Mouse (Mus musculus) limb, embryonic 15.5 days (tissue): ENCODE results near the gene Rab11fip3. TPM values are rescaled to one million over a fixed set of nuclear protein-coding genes. Genes with fewer than 3 reads are reported as not detected.

Experiments
- polyA plus RNA-seq: library from polyadenylated mRNA; unstranded; fragments of >200 nt; fragmentation: Nextera tagmentation; extraction: Ambion mirVana; gene quantifications from 2 replicates; pipeline ENCODE4 v1.2.1, GENCODE M21; 2015

Gene Rab11fip3
- polyA plus RNA-seq, 1 experiment from 2014 or later = 16.8 TPM

Other genes starting within 250 kb of the Rab11fip3 start
- 24.6 and 26.5 TPM in 2 replicates for gene Wdr24, start 245.9 kb downstream of the Rab11fip3 start, polyA plus RNA-seq
- gene Jmjd8, start 240.7 kb downstream of the Rab11fip3 start, polyA plus RNA-seq = 47.2 and 48.9 TPM in 2 replicates
- 346 and 387 TPM in 2 replicates for gene Stub1, start 236.2 kb downstream of the Rab11fip3 start, polyA plus RNA-seq
- 1.8 and 2.6 TPM in 2 replicates for gene Rhbdl1, start 232.3 kb downstream of the Rab11fip3 start, polyA plus RNA-seq
- gene Gm20683, start 227.8 kb downstream of the Rab11fip3 start, polyA plus RNA-seq = 1.8 and 2.6 TPM in 2 replicates
- gene Rhot2, start 224.7 kb downstream of the Rab11fip3 start, polyA plus RNA-seq = 21.9 and 25.4 TPM in 2 replicates
- 16.8 and 21.3 TPM in 2 replicates for gene Wdr90, start 208.1 kb downstream of the Rab11fip3 start, polyA plus RNA-seq
- 16.7 and 22.2 TPM in 2 replicates for gene Mcrip2, start 200.8 kb downstream of the Rab11fip3 start, polyA plus RNA-seq
- gene Mettl26, start 194.5 kb downstream of the Rab11fip3 start, polyA plus RNA-seq = 45.3 and 48.0 TPM in 2 replicates
- 0.63 and 0.65 TPM in 2 replicates for gene Wfikkn1, start 188.7 kb downstream of the Rab11fip3 start, polyA plus RNA-seq
- gene Rab40c, start 149.8 kb downstream of the Rab11fip3 start, polyA plus RNA-seq = 30.7 and 35.2 TPM in 2 replicates
- 45.7 and 47.8 TPM in 2 replicates for gene Pigq, start 124.6 kb downstream of the Rab11fip3 start, polyA plus RNA-seq
- 0.42 TPM in 1 of 2 replicates, not detected in the other for gene Nhlrc4, start 124.6 kb downstream of the Rab11fip3 start, polyA plus RNA-seq
- gene A930017K11Rik, start 117.0 kb downstream of the Rab11fip3 start, polyA plus RNA-seq = 0.06 and 0.14 TPM in 2 replicates
- gene Capn15, start 83.8 kb downstream of the Rab11fip3 start, polyA plus RNA-seq = 24.5 and 29.0 TPM in 2 replicates
- gene Decr2, start 20.8 kb upstream of the Rab11fip3 start, polyA plus RNA-seq = 39.8 and 40.9 TPM in 2 replicates
- 92.6 and 95.8 TPM in 2 replicates for gene Nme4, start 26.0 kb upstream of the Rab11fip3 start, polyA plus RNA-seq
- 2.0 and 2.7 TPM in 2 replicates for gene Tmem8, start 43.7 kb upstream of the Rab11fip3 start, polyA plus RNA-seq
- 178 and 185 TPM in 2 replicates for gene Mrpl28, start 53.9 kb upstream of the Rab11fip3 start, polyA plus RNA-seq
- 9.3 TPM in 2 replicates for gene Axin1, start 69.1 kb upstream of the Rab11fip3 start, polyA plus RNA-seq
- gene Pdia2, start 129.5 kb upstream of the Rab11fip3 start, polyA plus RNA-seq = 0.40 TPM in 2 replicates
- 8.7 and 9.6 TPM in 2 replicates for gene Rgs11, start 133.4 kb upstream of the Rab11fip3 start, polyA plus RNA-seq
- gene Arhgdig, start 138.2 kb upstream of the Rab11fip3 start, polyA plus RNA-seq = 6.5 and 7.7 TPM in 2 replicates
- 60.6 and 64.2 TPM in 2 replicates for gene Fam234a, start 174.7 kb upstream of the Rab11fip3 start, polyA plus RNA-seq
- 96.4 and 102 TPM in 2 replicates for gene Luc7l, start 183.3 kb upstream of the Rab11fip3 start, polyA plus RNA-seq